Mouse (Mus musculus) forebrain, embryonic 11.5 days (tissue): ENCODE data around the gene Per1. TPM values are rescaled to one million over a fixed set of nuclear protein-coding genes. Genes with fewer than 3 reads are reported as not detected.

Source experiments
- ATAC-seq: fragments of 200-750 bp; cut with Nextera tagmentation; replicated peaks from 2 replicates; pipeline ENCODE4 v1.8.0; 2017; ENCODE audit warnings: moderate TSS enrichment; ENCODE audit not compliant: low FRiP score
- DNase-seq: peaks from one replicate; pipeline ENCODE4 v3.0.0-alpha.2; 2017; ENCODE audit warnings: low spot score
- H3K27ac ChIP-seq: fragments of 300-500 bp; sonication (generic); 2 replicates; pipeline ENCODE4 v1.5.1; 2014; ENCODE audit warnings: low read depth, low read length
- H3K27me3 ChIP-seq: fragments of 300-500 bp; sonication (generic); 2 replicates; pipeline ENCODE4 v1.6.1; 2014; ENCODE audit warnings: mild to moderate bottlenecking, low read length, mixed read lengths; ENCODE audit not compliant: control insufficient read depth, insufficient read depth
- H3K36me3 ChIP-seq: fragments of 300-500 bp; sonication (generic); 2 replicates; pipeline ENCODE4 v1.6.1; 2014; ENCODE audit warnings: mild to moderate bottlenecking, low read length, moderate library complexity, mixed read lengths; ENCODE audit not compliant: control insufficient read depth, insufficient read depth
- H3K4me1 ChIP-seq: fragments of 300-500 bp; sonication (generic); replicated peaks from 2 replicates; pipeline ENCODE4 v1.6.1; 2014; ENCODE audit warnings: low read length, mixed read lengths; ENCODE audit not compliant: control insufficient read depth, insufficient read depth
- H3K4me2 ChIP-seq: fragments of 300-500 bp; sonication (generic); 2 replicates; pipeline ENCODE4 v1.6.1; 2014; ENCODE audit warnings: low read depth, mild to moderate bottlenecking, low read length, moderate library complexity, mixed read lengths; ENCODE audit not compliant: severe bottlenecking
- H3K4me3 ChIP-seq: fragments of 300-500 bp; sonication (generic); 2 replicates; pipeline ENCODE4 v1.5.1; 2014; ENCODE audit warnings: low read depth, low read length
- H3K9ac ChIP-seq: fragments of 300-500 bp; sonication (generic); 2 replicates; pipeline ENCODE4 v1.6.1; 2014; ENCODE audit warnings: low read length
- H3K9me3 ChIP-seq: fragments of 300-500 bp; sonication (generic); 2 replicates; pipeline ENCODE4 v1.6.1; 2016; ENCODE audit warnings: low read length, mixed read lengths; ENCODE audit not compliant: control insufficient read depth
- WGBS: fragments of 180-500 bp; shearing (Covaris S2); extraction: QIAGEN DNeasy Blood & Tissue Kit; methylation state at CpG from one replicate; pipeline ENCODE4 v1.1.7; 2014; 5-methylcytosine and 5-hydroxymethylcytosine counted together
- polyA plus RNA-seq: library from polyadenylated mRNA; unstranded; fragments of >200 nt; fragmentation: Nextera tagmentation; extraction: Ambion mirVana; gene quantifications from 2 replicates; pipeline ENCODE4 v1.2.1, GENCODE M21; 2014

Gene Per1
- polyA plus RNA-seq, 1 experiment from 2014 or later: 8.2 TPM

- H3K27ac ChIP-seq: no peak overlapping the region
- 0 out of 2 replicates have a peak overlapping the region, but pooled peaks have one; percentile 29 for H3K4me2 ChIP-seq
- no peak overlapping the region for H3K9ac ChIP-seq
- H3K4me3 ChIP-seq: peak overlapping the region; percentile 3; the same call in 1 of the 2 replicates
- H3K36me3 ChIP-seq: no peaks in the 10 kb centered on the region
- ATAC-seq (no peak), DNase-seq (peak; percentile 73)
- no peaks in the 10 kb centered on the region; the same call in 1 of the 2 replicates for H3K27me3 ChIP-seq
- no peaks in the 10 kb centered on the region for H3K9me3 ChIP-seq
- WGBS: 13% methylated on average over 7 of the region's 7 CpGs
- H3K4me1 ChIP-seq: 0 out of 2 replicates have a peak, but pooled peaks cover 2% of the 10 kb centered on the region
These were observed 55.4 kb downstream of the Per1 start for GRCm38 (mm10) chr11:69150444-69150843.

- no peak overlapping the region; the same call in 1 of the 2 replicates for H3K4me3 ChIP-seq
These were observed 56.0 kb downstream of the Per1 start for GRCm38 (mm10) chr11:69151004-69151403.

GRCm38 (mm10) chr11:69153831-69154230, 58.8 kb downstream of the Per1 start:
- DNase-seq (no peak), ATAC-seq (no peak)
- Histone ChIP-seq H3K4me2 (no peak overlapping the region), H3K27me3 (peaks cover 5% of the 10 kb centered on the region; the same call in 1 of the 2 replicates), H3K4me1 (peaks cover 8% of the 10 kb centered on the region; the same call in 1 of the 2 replicates), H3K4me3 (no peak overlapping the region), H3K36me3 (no peaks in the 10 kb centered on the region), H3K9me3 (no peaks in the 10 kb centered on the region), H3K9ac (no peak overlapping the region), H3K27ac (no peak overlapping the region)
- WGBS: 83% methylated on average over 8 of the region's 8 CpGs

More at GRCm38 (mm10) chr11:69151004-69151403, 56.0 kb downstream of the Per1 start:
- Histone ChIP-seq H3K36me3 (no peaks in the 10 kb centered on the region), H3K27me3 (no peaks in the 10 kb centered on the region; the same call in 1 of the 2 replicates), H3K27ac (no peak overlapping the region), H3K4me2 (0 out of 2 replicates have a peak overlapping the region, but pooled peaks have one; percentile 29), H3K9ac (no peak overlapping the region), H3K4me1 (0 out of 2 replicates have a peak, but pooled peaks cover 2% of the 10 kb centered on the region), H3K9me3 (no peaks in the 10 kb centered on the region)
- 70% methylated on average over 6 of the region's 6 CpGs for WGBS
- no peak for ATAC-seq
- no peak for DNase-seq

DNA sequence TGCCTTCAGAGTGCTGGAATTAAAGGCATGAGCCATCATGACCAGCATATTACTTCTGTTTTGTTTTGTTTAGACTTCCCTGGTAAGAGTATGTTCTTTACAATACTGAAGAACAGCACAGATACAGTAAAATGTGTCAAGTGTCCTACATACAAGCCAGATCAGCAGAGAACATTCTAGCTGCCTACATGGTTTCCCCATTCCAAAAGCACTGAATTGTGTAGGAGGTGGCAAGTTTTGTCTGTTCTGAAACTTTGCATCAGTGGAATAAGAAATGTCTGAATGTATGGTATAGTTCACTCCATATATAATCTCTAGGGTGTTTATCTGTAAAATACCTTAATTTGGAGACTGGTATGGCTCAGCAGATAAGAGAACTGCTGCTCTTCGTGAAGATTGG, 60.3 kb downstream of the Per1 start:
- Histone ChIP-seq H3K36me3 (no peaks in the 10 kb centered on the region), H3K4me2 (no peak overlapping the region), H3K9ac (no peak overlapping the region), H3K4me1 (peaks cover 8% of the 10 kb centered on the region; the same call in 1 of the 2 replicates), H3K27ac (no peak overlapping the region), H3K9me3 (no peaks in the 10 kb centered on the region), H3K27me3 (peaks cover 5% of the 10 kb centered on the region; the same call in 1 of the 2 replicates), H3K4me3 (no peak overlapping the region)
- no peak for ATAC-seq
- no peak for DNase-seq
- 29% methylated on average over 1 of the region's 1 CpGs for WGBS

DNA sequence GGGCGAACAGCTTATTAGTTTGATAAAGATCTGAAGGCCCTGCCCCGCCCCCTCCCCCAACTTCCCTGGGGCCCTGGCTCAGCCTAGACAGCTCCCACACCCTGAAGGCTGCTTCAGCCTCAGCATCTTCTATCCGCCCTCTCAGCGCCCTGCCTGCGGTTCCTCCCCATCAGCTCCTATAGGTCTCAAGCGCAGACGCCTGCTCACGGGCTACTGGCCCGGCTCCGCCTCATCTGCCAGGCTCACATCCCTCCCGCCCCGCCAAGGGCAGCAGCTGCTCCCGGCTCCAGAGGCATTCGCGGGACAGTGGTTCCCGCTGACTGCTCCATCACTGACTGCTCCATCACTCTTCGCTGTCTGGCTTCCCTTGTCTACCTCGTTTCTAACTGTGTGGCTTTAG, 61.8 kb downstream of the Per1 start, which contains the start of gene Alox12b:
Gene Alox12b (plus strand): TSS at position 190 of the 400 bp plus-strand sequence.
- no peaks in the 10 kb centered on the region for H3K9me3 ChIP-seq
- peak within 1 kb of the TSS; percentile 17 for H3K4me3 ChIP-seq
- H3K4me1 ChIP-seq: peaks cover 6% of the 10 kb centered on the region; the same call in 1 of the 2 replicates
- H3K4me2 ChIP-seq: peak within 1 kb of the TSS; percentile 45
- ATAC-seq (no peak; the same call in 1 of the 2 replicates), DNase-seq (peak; percentile 70)
- H3K36me3 ChIP-seq: no peaks in the 10 kb centered on the region
- WGBS: 2% methylated on average over 18 of the region's 18 CpGs
- H3K27me3 ChIP-seq: peaks cover 5% of the 10 kb centered on the region; the same call in 1 of the 2 replicates
- H3K27ac ChIP-seq: no peak within 1 kb of the TSS
- 0 out of 2 replicates have a peak within 1 kb of the TSS, but pooled peaks have one; percentile 12 for H3K9ac ChIP-seq

Other genes starting within 250 kb of the Per1 start
- 46.9 and 51.2 TPM in 2 replicates for gene Ndel1, start 223.4 kb upstream of the Per1 start, polyA plus RNA-seq
- gene Rnf222, start 206.7 kb upstream of the Per1 start, polyA plus RNA-seq: not detected in 2 replicates
- gene Rpl26, start 193.6 kb upstream of the Per1 start, polyA plus RNA-seq: 825 and 852 TPM in 2 replicates
- gene Odf4, start 168.1 kb upstream of the Per1 start, polyA plus RNA-seq: not detected in 2 replicates
- 5.2 and 6.1 TPM in 2 replicates for gene Arhgef15, start 137.7 kb upstream of the Per1 start, polyA plus RNA-seq
- gene Slc25a35, start 127.1 kb upstream of the Per1 start, polyA plus RNA-seq: 1.6 and 2.4 TPM in 2 replicates
- gene Rangrf, start 120.0 kb upstream of the Per1 start, polyA plus RNA-seq: 64.8 and 67.8 TPM in 2 replicates
- gene Pfas, start 86.8 kb upstream of the Per1 start, polyA plus RNA-seq: 48.2 and 55.8 TPM in 2 replicates
- gene Ctc1, start 79.3 kb upstream of the Per1 start, polyA plus RNA-seq: 94.0 and 95.7 TPM in 2 replicates
- gene Aurkb, start 49.6 kb upstream of the Per1 start, polyA plus RNA-seq: 199 and 209 TPM in 2 replicates
- 7.9 and 9.2 TPM in 2 replicates for gene Borcs6, start 35.5 kb upstream of the Per1 start, polyA plus RNA-seq
- gene Tmem107, start 24.4 kb upstream of the Per1 start, polyA plus RNA-seq: 60.3 and 60.6 TPM in 2 replicates
- 95.9 and 98.4 TPM in 2 replicates for gene Vamp2, start 6.7 kb upstream of the Per1 start, polyA plus RNA-seq
- gene Hes7, start 25.2 kb downstream of the Per1 start, polyA plus RNA-seq: 0.11 and 0.24 TPM in 2 replicates
- 0.39 TPM in 1 of 2 replicates, not detected in the other for gene 9130213A22Rik, start 27.4 kb downstream of the Per1 start, polyA plus RNA-seq
- not detected in 2 replicates for gene Aloxe3, start 30.7 kb downstream of the Per1 start, polyA plus RNA-seq
- gene Alox12b, start 61.8 kb downstream of the Per1 start, polyA plus RNA-seq: 0.08 TPM in 1 of 2 replicates, not detected in the other
- 0.08 and 0.11 TPM in 2 replicates for gene Alox8, start 102.6 kb downstream of the Per1 start, polyA plus RNA-seq
- 0.05 and 0.07 TPM in 2 replicates for gene Gucy2e, start 141.8 kb downstream of the Per1 start, polyA plus RNA-seq
- 31.7 and 32.1 TPM in 2 replicates for gene Cntrob, start 228.6 kb downstream of the Per1 start, polyA plus RNA-seq
- gene Trappc1, start 228.8 kb downstream of the Per1 start, polyA plus RNA-seq: 188 and 196 TPM in 2 replicates
- 3.5 and 3.7 TPM in 2 replicates for gene Kcnab3, start 231.0 kb downstream of the Per1 start, polyA plus RNA-seq
- 25.7 and 30.1 TPM in 2 replicates for gene Rnf227, start 245.2 kb downstream of the Per1 start, polyA plus RNA-seq